Mouse (Mus musculus): ENCODE measurements at regions not wholly inside any gene's neighbourhood (a gene's known extent, or its start where the extent isn't known, plus 50 kb on each side); places are given as distances from the start of the nearest gene placed in this dataset.

DNA sequence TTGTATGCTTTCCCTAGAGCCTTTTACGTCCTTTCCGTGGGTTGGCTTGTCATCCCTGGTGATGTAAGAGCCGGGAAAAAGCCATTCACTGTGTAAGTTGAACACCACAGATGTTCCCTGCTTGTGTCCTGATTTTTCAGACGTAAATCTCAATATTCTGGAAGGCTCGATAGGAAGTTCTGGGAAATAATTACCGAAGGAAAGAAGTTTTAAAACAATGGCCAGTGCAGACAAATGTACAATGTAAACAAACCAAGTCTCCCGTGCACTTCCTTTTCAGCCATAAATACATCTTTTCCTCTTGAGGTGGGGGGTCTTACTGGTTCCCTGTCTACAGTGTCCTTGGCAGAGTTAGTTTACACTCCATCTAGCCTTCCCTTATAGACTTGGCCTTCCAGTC, 225.2 kb downstream of the Csl start:
- DNase-seq: no peak

DNA sequence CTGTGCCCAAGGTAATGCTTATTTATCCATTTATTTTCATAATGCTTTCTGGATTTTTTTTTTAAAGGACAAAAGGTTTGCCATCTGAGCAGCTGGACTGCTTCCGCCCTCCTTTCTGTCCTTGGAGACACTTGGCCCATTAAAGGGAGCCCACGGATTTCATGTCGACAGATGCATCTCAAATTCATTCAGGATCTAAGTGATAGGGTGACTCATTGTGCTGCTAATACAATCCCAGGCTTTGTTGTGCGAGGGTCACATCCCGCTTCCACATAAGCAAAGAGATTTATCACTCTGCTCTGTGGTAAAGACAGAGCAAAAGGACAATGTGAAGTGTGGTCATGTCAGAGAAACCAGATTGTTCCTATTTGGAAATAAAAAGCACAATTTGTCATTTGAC, 220.8 kb downstream of the Csl start:
- DNase-seq: no peak

- no peak for DNase-seq
These were observed 207.1 kb downstream of the Csl start for GRCm38 (mm10) chr10:99552373-99552772.

- no peak for DNase-seq
These were observed 206.5 kb downstream of the Csl start for GRCm38 (mm10) chr10:99552836-99553540.

- DNase-seq: no peak
These were observed 204.4 kb downstream of the Csl start for GRCm38 (mm10) chr10:99555021-99555420.

- no peak for DNase-seq
These were observed 203.7 kb downstream of the Csl start for GRCm38 (mm10) chr10:99555658-99556352.

GRCm38 (mm10) chr10:99556353-99557036, 203.0 kb downstream of the Csl start:
- DNase-seq: no peak

- no peak for DNase-seq
These were observed 200.8 kb downstream of the Csl start for GRCm38 (mm10) chr10:99558656-99559055.

- DNase-seq: no peak
These were observed 198.2 kb downstream of the Csl start for GRCm38 (mm10) chr10:99561166-99561818.

DNA sequence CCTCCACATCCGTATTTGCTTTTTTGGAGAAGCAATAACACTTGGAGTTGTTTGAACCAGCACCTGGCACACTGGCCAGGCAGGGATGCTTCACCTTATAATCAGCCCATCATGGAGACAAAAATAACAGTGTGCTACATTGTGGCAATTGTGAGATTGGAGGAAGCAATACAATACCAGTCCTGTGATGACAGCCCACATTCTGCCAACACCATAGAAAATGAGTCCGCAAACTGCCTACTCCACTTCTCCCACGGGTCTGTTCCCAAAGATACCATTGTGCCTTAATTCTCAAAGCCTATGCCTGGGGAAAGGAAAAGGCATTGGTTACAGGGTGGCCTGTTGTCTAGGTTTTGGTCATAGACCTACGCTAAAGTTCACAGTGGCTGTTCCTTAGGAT, 194.9 kb downstream of the Csl start:
- DNase-seq: no peak

GRCm38 (mm10) chr10:99568424-99568823, 191.0 kb downstream of the Csl start:
- peak; percentile 65 for DNase-seq

GRCm38 (mm10) chr10:99570190-99570589, 189.3 kb downstream of the Csl start:
- DNase-seq: no peak

DNA sequence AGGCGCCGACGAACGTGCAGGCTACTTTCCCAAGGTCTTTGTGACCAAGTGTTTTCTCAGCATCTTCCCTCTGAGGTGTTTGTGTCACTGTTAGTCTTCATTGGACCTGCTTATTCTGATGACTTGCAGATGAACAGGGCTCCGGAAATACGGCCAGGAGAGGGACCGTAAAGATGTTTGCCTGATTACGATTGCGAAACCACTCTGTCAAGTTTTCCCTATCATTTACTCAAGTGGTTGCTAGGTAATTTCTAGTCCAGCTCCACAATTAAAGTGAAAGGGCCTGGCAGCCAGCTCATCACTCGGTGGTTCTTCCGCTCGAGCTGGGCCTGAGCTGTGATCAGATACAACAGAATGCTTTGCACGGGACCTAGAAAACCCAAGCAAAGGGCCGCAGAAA, 185.5 kb downstream of the Csl start:
- no peak for DNase-seq

DNA sequence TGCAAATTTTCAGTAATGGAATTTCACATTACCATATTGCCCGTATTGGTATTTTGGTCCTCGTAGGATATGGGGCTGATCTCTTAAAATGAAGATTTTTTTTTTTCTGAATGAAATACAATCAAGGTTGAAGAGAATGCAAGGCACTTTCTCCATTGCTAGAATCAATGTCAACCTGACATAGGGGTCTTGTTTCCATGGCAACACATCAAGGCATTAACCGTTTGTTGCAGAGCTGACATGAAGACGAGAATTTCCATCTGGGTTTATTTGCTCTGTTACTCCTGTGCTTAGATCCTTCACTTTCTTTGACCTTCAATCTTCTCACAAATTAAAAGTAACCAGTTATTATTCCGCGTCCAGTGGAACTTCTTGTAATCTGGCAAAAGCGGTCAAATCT, 184.2 kb downstream of the Csl start:
- no peak for DNase-seq

DNA sequence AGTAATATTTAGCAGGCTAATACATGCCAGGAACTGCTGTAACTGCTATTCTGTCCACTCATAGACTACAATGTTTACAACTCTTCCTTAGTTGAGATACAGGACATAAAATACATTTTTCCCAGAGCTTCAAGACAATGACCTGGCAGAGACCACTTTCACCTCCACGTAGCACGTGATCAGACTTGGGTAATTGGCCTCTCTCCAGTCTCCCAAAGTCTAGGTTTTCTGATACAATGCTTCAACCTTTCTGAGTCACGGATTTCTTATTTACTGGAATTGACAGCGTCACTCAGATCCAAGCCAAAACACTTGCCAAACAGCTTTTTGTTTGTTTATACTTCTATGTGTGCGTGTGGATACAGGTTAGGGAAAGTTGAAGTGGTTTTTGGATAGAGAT, 183.2 kb downstream of the Csl start:
- DNase-seq: no peak

GRCm38 (mm10) chr10:99577041-99577681, 182.3 kb downstream of the Csl start:
- peak; percentile 59 for DNase-seq

DNA sequence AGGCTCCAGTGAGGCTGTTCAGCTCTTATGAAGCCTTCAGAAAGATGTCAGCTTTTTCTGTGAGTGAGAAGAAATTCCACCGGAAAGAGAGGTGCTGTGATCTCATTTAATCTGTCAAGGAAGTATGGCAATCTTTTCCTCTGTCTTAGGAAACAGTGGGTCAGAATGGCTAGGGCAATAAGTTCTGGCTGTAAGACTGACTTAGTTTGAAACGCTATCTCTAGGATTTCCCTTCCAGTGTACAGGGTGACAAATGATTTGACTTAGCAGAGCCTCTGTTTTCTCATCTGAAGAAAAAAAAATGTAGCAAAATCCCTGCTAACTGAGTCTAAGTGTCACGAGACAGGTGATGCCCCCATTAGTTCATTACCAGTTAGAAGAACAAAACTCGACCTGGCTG, 181.1 kb downstream of the Csl start:
- DNase-seq: no peak

DNA sequence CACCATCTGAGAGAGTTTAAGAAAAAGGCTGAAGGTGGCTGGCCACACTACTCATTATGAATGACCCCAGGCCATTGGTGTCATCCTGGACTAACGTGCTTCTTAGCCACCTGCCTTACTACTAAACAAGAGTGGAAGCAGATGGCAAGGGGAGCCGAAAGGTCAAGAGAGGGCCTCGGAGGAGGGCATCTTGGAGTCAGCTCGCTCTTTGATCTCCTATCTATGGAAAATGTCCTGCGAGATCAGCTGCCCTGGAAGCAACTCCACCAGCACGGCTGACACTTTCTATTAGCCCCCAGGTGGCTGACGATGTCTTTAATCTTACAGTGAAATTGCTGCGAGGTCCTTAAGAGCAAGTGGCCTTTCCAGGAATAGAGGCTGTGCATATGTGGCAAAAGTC, 179.3 kb downstream of the Csl start:
- no peak for DNase-seq

DNA sequence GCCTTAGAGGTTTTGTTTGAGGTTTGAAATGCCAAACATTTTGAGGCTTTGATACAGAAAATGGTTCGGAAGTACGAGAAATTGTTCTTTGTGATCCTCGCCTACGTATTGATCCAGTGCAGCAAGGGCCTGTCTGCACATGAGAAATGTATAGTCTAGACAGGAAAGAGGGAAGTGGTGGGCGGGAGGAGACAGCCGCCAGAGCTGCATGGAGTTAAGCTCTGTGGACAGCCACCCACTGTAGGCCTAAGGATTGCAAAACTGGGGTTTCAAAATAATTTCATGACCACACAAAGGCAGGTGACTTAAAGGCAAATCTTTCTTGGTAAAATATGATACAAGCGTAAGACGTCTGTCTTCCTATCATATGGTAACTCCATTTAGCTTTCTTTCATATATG, 178.4 kb downstream of the Csl start:
- no peak for DNase-seq

GRCm38 (mm10) chr10:99584855-99585254, 174.6 kb downstream of the Csl start:
- DNase-seq: no peak

- peak; percentile 14 for DNase-seq
These were observed 167.2 kb downstream of the Csl start for GRCm38 (mm10) chr10:99592220-99592619.

- no peak for DNase-seq
These were observed 163.8 kb downstream of the Csl start for GRCm38 (mm10) chr10:99595659-99596058.
